Mouse (Mus musculus) kidney, postnatal 0 days (tissue): ENCODE results near the gene Gcdh. TPM values are rescaled to one million over a fixed set of nuclear protein-coding genes. Genes with fewer than 3 reads are reported as not detected.
A peak's percentile ranks its signal among the peaks of the same experiment; 100 is the strongest.

Experiments used
- ATAC-seq: fragments of 200-750 bp; cut with Nextera tagmentation; replicated peaks from 2 replicates; pipeline ENCODE4 v1.8.0; 2017; ENCODE audit warnings: low read depth, moderate number of reproducible peaks, moderate TSS enrichment, moderate library complexity; ENCODE audit not compliant: low FRiP score
- DNase-seq: peaks from one replicate; pipeline ENCODE4 v3.0.0-alpha.2; 2016; ENCODE audit warnings: low spot score
- H3K27ac ChIP-seq: fragments of 300-500 bp; sonication (generic); 2 replicates; pipeline ENCODE4 v1.5.1; 2014; ENCODE audit warnings: mild to moderate bottlenecking
- H3K27me3 ChIP-seq: fragments of 300-500 bp; sonication (generic); 2 replicates; pipeline ENCODE4 v1.6.1; 2014; ENCODE audit warnings: low read length, mixed read lengths; ENCODE audit not compliant: insufficient read depth
- H3K36me3 ChIP-seq: fragments of 300-500 bp; sonication (generic); 2 replicates; pipeline ENCODE4 v1.6.1; 2014; ENCODE audit warnings: low read length, mixed read lengths; ENCODE audit not compliant: insufficient read depth
- H3K4me1 ChIP-seq: fragments of 300-500 bp; sonication (generic); replicated peaks from 2 replicates; pipeline ENCODE4 v1.6.1; 2014; ENCODE audit warnings: antibody characterized with exemption, low read length, mixed read lengths; ENCODE audit not compliant: insufficient read depth
- H3K4me2 ChIP-seq: fragments of 300-500 bp; sonication (generic); 2 replicates; pipeline ENCODE4 v1.6.1; 2014; ENCODE audit warnings: mild to moderate bottlenecking, low read length, moderate library complexity, mixed read lengths
- H3K4me3 ChIP-seq: fragments of 300-500 bp; sonication (generic); replicated peaks from 2 replicates; pipeline ENCODE4 v1.5.1; 2014; ENCODE audit warnings: low read depth, low read length
- H3K9ac ChIP-seq: fragments of 300-500 bp; sonication (generic); 2 replicates; pipeline ENCODE4 v1.6.1; 2014; ENCODE audit warnings: low read depth, low read length
- H3K9me3 ChIP-seq: fragments of 300-500 bp; sonication (generic); replicated peaks from 2 replicates; pipeline ENCODE4 v1.6.1; 2016; ENCODE audit warnings: low read length, inconsistent platforms, mixed read lengths
- CTCF ChIP-seq: IDR thresholded peaks from 2 replicates; pipeline ENCODE4 v1.5.1; 2016; ENCODE audit warnings: antibody characterized with exemption, low read depth, mild to moderate bottlenecking, moderate library complexity
- WGBS: fragments of 180-500 bp; shearing (Covaris S2); extraction: QIAGEN DNeasy Blood & Tissue Kit; methylation state at CpG from one replicate; pipeline ENCODE4 v1.1.7; 2014; 5-methylcytosine and 5-hydroxymethylcytosine counted together
- polyA plus RNA-seq: library from polyadenylated mRNA; unstranded; fragments of >200 nt; fragmentation: Nextera tagmentation; extraction: Ambion mirVana; gene quantifications from 2 replicates; pipeline ENCODE4 v1.2.1, GENCODE M21; 2015

The Gcdh gene
- polyA plus RNA-seq, 1 experiment from 2014 or later: 59.2 TPM

DNA sequence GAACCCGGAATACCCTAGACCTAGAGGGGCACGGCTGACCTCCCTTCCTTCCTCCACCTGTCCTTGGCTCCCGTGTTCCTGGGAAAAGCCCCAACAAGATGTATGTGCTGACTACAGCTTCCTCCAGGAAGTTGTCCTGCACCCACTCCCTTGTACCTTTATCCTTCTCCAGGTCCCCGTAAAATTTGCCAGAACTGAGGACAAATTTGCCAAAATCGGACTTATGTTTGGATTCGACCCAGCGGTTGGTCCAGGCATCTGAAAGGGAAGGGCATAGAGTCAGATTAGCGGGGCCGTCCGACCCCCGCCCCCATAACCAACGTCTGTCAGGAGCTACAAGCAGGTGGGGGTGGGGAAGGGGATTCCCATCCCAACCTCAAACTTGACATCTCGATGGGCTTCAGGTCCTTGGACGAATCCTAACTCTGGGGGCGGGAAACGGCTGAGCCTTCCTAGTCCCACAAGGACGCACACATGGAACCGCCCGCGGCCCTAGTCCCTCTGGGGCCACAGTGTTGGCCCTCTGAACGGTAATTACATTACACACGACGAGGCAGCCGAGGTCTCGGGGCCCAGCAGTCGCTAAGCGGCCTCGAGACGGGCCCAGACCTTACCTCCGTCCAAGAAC is 47.5 kb downstream of the Gcdh start:
- no peaks in the 10 kb centered on the region for H3K27me3 ChIP-seq
- H3K4me1 ChIP-seq: peaks cover 5% of the 10 kb centered on the region
- DNase-seq: no peak
- whole genome bisulfite sequencing: under 1% methylated on average over 30 of the region's 30 CpGs
- peak overlapping the region; percentile 73 for H3K4me2 ChIP-seq
- H3K9me3 ChIP-seq: no peaks in the 10 kb centered on the region
- peaks cover 34% of the 10 kb centered on the region for H3K36me3 ChIP-seq
- H3K9ac ChIP-seq: peak overlapping the region; percentile 82
- no peak for TF ChIP-seq CTCF
- peak overlapping the region; percentile 74 for H3K27ac ChIP-seq
- no peak for ATAC-seq
- peak overlapping the region; percentile 74 for H3K4me3 ChIP-seq

- no peak for ATAC-seq
- no peaks in the 10 kb centered on the region for H3K27me3 ChIP-seq
- peak overlapping the region; percentile 74 for H3K4me3 ChIP-seq
- peak; percentile 76 for DNase-seq
- H3K4me1 ChIP-seq: peaks cover 5% of the 10 kb centered on the region
- no peak overlapping the region for H3K27ac ChIP-seq
- H3K4me2 ChIP-seq: peak overlapping the region; percentile 73
- WGBS: 10% methylated on average over 12 of the region's 12 CpGs
- TF ChIP-seq CTCF: peak; percentile 71
- peaks cover 34% of the 10 kb centered on the region for H3K36me3 ChIP-seq
- H3K9me3 ChIP-seq: no peaks in the 10 kb centered on the region
- H3K9ac ChIP-seq: peak overlapping the region; percentile 82
Measured at GRCm38 (mm10) chr8:84845355-84846093, 48.2 kb downstream of the Gcdh start.

DNA sequence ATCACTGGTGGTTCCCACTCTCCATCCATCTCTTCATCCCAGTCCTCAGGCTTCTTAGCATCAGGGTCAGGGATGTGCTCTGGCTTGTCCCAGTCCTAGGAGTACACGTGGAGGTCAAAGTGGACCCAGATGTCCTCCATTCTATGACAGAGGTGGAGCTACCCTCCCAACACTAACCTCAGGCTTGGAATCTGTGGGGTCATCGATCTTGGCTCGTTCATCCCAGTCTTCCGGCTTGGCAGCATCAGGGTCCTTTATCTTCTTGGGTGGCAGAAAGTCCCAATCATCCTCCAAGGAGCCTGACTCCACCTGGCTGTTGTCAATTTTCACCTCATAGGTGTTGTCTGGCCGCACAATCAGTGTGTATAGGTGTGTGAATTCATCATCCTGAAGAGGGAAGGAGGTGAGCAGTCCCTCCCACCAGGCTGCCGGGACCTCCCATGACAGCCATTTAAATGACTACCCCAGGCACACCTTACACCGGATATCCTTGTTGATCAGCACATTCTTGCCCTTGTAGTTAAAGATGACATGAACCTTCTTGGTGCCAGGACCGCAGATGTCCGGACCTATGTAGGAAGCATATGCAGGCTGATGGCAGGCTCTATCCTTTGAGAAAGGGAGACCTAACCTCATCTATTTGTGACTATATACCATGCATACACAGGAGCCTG is 49.2 kb downstream of the Gcdh start:
- Histone ChIP-seq H3K27ac (no peak overlapping the region), H3K4me2 (peak overlapping the region; percentile 73), H3K4me1 (peaks cover 5% of the 10 kb centered on the region), H3K9ac (peak overlapping the region; percentile 82; the same call in 1 of the 2 replicates), H3K27me3 (no peaks in the 10 kb centered on the region), H3K9me3 (no peaks in the 10 kb centered on the region), H3K36me3 (peaks cover 34% of the 10 kb centered on the region), H3K4me3 (peak overlapping the region; percentile 74; the same call in 1 of the 2 replicates)
- no peak for DNase-seq
- ATAC-seq: no peak
- WGBS: 68% methylated on average over 9 of the region's 9 CpGs
- TF ChIP-seq CTCF: no peak

DNA sequence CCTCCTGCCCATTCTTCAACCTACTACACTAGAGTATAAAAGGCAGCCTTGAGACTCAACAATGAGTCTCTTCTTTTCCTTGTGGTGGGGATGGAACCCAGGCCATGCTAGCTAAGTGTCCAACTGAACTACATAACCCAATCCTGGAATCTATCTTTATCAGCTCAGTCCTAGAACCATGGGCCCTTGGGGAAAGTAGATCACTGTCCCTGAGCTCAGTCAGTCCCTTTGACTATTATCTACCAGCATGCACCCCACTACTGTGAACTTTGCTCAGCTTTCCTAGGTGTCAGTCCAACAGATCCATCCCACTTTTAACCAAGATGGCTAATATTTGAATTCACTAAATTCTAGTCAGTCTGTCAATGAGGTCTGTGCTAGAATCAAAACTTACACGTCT is 52.2 kb downstream of the Gcdh start:
- Histone ChIP-seq H3K4me3 (no peak overlapping the region), H3K27me3 (no peaks in the 10 kb centered on the region), H3K27ac (0 out of 2 replicates have a peak overlapping the region, but pooled peaks have one; percentile 21), H3K9ac (no peak overlapping the region), H3K4me2 (no peak overlapping the region), H3K9me3 (no peaks in the 10 kb centered on the region), H3K4me1 (peaks cover 5% of the 10 kb centered on the region), H3K36me3 (peaks cover 53% of the 10 kb centered on the region)
- no peak for DNase-seq
- no peak for ATAC-seq
- 72% methylated on average over 1 of the region's 1 CpGs for WGBS
- no peak for TF ChIP-seq CTCF

DNA sequence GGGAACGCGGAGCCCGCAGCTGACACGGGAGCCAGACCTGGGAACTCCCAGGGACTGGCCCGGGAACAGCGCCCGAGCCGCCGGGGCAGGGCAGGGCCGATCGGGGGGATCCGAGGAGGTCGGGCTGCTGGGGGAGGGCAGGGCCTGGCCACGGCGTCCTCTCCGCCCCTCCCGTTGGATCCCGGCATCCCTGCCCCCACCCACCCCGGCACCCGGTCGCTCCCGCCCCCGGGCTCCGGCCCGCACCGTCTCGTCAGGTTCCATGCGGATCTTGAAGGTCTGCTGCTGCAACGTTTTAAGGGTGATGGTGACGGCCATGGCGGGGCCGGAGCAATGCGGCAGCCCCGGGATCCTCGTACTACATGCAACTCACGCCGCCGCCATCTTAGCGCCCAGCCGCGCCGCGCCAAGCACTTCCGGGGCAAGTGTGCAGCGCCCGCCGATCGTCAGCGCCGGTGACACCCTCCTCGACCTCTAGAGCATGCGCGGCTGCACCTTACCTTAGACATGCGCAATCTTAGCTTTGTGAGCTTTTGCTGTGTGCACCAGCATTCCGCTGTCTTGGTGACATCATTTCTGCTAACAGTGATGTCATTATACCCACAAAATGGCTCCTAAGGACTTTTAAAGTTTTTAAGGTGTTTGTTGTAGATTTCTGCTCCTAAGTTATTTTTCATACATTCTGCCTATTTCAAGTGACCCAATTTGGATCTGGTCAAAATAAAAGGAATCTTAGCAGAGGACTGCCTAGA is 53.3 kb downstream of the Gcdh start, which contains the start of gene Rad23a:
Rad23a (minus strand) TSS at position 418 of the 752 bp plus-strand sequence.
- Histone ChIP-seq H3K27me3 (no peaks in the 10 kb centered on the region), H3K4me2 (peak within 1 kb of the TSS; percentile 87), H3K9me3 (no peaks in the 10 kb centered on the region), H3K27ac (peak within 1 kb of the TSS; percentile 92), H3K36me3 (peaks cover 63% of the 10 kb centered on the region), H3K9ac (peak within 1 kb of the TSS; percentile 87), H3K4me1 (peaks cover 5% of the 10 kb centered on the region), H3K4me3 (peak within 1 kb of the TSS; percentile 88)
- ATAC-seq (peak; percentile 92), DNase-seq (peak; percentile 98)
- TF ChIP-seq CTCF: no peak
- under 1% methylated on average over 53 of the region's 55 CpGs for WGBS
